Mouse (Mus musculus) hindbrain, embryonic 13.5 days (tissue): ENCODE data around the gene Cutc. TPM values are rescaled to one million over a fixed set of nuclear protein-coding genes. Genes with fewer than 3 reads are reported as not detected.

ENCODE experiments used
- ATAC-seq: fragments of 200-750 bp; cut with Nextera tagmentation; 2 replicates; pipeline ENCODE4 v1.8.0; 2017; ENCODE audit warnings: moderate TSS enrichment; ENCODE audit not compliant: low FRiP score
- H3K27ac ChIP-seq: fragments of 300-500 bp; sonication (generic); 2 replicates; pipeline ENCODE4 v1.5.1; 2015; ENCODE audit warnings: inconsistent platforms, mild to moderate bottlenecking, moderate library complexity
- H3K27me3 ChIP-seq: fragments of 300-500 bp; sonication (generic); 2 replicates; pipeline ENCODE4 v1.6.1; 2015; ENCODE audit warnings: mild to moderate bottlenecking, inconsistent platforms
- H3K36me3 ChIP-seq: fragments of 300-500 bp; sonication (generic); 2 replicates; pipeline ENCODE4 v1.6.1; 2015; ENCODE audit warnings: mild to moderate bottlenecking, inconsistent platforms
- H3K4me1 ChIP-seq: fragments of 300-500 bp; sonication (generic); replicated peaks from 2 replicates; pipeline ENCODE4 v1.6.1; 2015; ENCODE audit warnings: inconsistent platforms
- H3K4me2 ChIP-seq: fragments of 300-500 bp; sonication (generic); 2 replicates; pipeline ENCODE4 v1.6.1; 2015; ENCODE audit warnings: inconsistent platforms, mild to moderate bottlenecking, moderate library complexity
- H3K4me3 ChIP-seq: fragments of 300-500 bp; sonication (generic); 2 replicates; pipeline ENCODE4 v1.5.1; 2015; ENCODE audit warnings: mild to moderate bottlenecking, inconsistent platforms
- H3K9ac ChIP-seq: fragments of 300-500 bp; sonication (generic); 2 replicates; pipeline ENCODE4 v1.6.1; 2015; ENCODE audit warnings: mild to moderate bottlenecking, inconsistent platforms
- H3K9me3 ChIP-seq: fragments of 300-500 bp; sonication (generic); 2 replicates; pipeline ENCODE4 v1.6.1; 2016; ENCODE audit warnings: inconsistent platforms
- WGBS: fragments of 180-500 bp; shearing (Covaris S2); methylation state at CpG from one replicate; pipeline ENCODE4 v1.1.7; 2015; 5-methylcytosine and 5-hydroxymethylcytosine counted together
- polyA plus RNA-seq: library from polyadenylated mRNA; unstranded; fragments of >200 nt; fragmentation: Nextera tagmentation; extraction: Ambion mirVana; gene quantifications from 2 replicates; pipeline ENCODE4 v1.2.1, GENCODE M21; 2015

Cutc gene
- polyA plus RNA-seq, 1 experiment from 2014 or later: 8.0 TPM

DNA sequence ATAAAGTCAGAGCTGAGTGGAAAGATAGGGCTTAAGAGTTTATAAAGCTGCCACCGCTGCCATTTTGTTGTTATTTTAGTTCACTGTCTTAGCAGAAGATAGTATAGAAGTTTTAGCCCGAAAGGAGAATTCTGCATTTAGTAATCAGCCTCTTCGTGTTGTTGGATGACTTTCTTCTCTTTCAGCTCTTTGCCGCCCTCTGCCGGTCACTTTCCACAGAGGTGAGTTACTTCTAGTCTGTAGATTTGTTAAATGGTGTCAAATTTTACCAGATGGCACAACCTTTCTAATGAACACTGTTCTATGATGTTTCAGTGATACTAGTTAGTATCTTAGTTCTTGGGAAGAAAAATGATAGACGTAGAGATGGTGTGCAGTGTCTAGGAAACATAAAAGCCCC, 7.7 kb downstream of the Cutc start:
- H3K4me3 ChIP-seq: no peak overlapping the region
- H3K27ac ChIP-seq: no peak overlapping the region
- H3K9ac ChIP-seq: no peak overlapping the region
- no peaks in the 10 kb centered on the region for H3K27me3 ChIP-seq
- 21% methylated on average over 6 of the region's 6 CpGs for WGBS
- H3K9me3 ChIP-seq: no peaks in the 10 kb centered on the region
- H3K4me2 ChIP-seq: no peak overlapping the region
- H3K4me1 ChIP-seq: no peaks in the 10 kb centered on the region
- no peaks in the 10 kb centered on the region for H3K36me3 ChIP-seq
- ATAC-seq: no peak

DNA sequence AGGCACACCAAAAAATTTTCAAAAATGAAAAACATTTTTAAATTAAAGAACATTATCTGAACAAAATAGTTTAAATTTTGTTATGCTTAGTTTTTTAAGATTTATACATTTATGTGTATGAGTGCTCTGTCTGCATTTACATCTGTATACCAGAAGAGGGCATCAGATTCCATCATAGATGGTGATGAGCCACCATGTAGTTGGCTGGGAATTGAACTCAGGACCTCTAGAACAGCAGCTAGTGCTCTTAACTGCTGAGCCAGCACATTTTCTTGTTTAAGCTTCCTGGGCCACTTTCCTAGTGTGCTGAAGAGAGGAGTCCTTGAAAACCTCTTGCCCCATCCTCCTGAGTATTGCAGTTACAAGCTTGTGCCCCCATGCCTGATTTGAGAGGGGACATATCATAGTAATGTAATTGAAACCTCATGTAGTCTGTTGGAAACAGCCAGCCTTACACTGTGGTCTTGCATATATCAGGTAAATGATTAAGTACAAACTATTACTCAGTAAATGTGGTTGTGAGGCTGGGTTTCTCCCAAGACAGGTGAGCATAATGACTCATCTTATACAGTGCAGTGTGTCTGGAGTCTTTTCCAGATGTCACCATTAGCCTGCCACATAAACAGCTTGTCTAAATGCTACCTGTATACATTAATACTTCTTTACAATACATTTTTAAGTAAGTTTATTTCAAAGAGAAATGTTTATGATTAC, 8.9 kb downstream of the Cutc start:
- no peak overlapping the region for H3K4me3 ChIP-seq
- H3K27ac ChIP-seq: no peak overlapping the region
- no peak for ATAC-seq
- no peak overlapping the region for H3K4me2 ChIP-seq
- H3K36me3 ChIP-seq: no peaks in the 10 kb centered on the region
- H3K27me3 ChIP-seq: no peaks in the 10 kb centered on the region
- no peak overlapping the region for H3K9ac ChIP-seq
- H3K4me1 ChIP-seq: no peaks in the 10 kb centered on the region
- no peaks in the 10 kb centered on the region for H3K9me3 ChIP-seq

DNA sequence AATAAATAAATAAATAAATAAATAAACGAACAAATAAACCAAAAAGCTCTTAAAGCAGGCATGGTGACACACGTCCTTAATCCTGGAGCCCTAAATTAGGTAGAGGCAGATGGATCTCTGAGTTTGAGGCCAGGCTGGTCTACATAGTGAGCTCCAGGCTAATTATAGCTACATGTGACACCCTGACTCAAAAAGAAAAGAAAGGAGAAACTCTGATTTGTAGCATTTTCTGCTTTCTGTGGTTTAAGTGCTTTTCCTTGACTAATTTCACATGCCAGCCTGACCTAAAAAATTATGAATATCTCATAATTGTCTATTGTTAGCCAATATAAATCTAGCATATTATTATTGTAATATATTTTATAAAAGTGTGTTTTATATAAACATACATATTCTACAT, 9.6 kb downstream of the Cutc start:
- Histone ChIP-seq H3K4me3 (no peak overlapping the region), H3K4me2 (no peak overlapping the region), H3K9me3 (no peaks in the 10 kb centered on the region), H3K9ac (no peak overlapping the region), H3K27me3 (no peaks in the 10 kb centered on the region), H3K27ac (no peak overlapping the region), H3K36me3 (no peaks in the 10 kb centered on the region), H3K4me1 (no peaks in the 10 kb centered on the region)
- ATAC-seq: no peak
- 72% methylated on average over 2 of the region's 2 CpGs for WGBS

DNA sequence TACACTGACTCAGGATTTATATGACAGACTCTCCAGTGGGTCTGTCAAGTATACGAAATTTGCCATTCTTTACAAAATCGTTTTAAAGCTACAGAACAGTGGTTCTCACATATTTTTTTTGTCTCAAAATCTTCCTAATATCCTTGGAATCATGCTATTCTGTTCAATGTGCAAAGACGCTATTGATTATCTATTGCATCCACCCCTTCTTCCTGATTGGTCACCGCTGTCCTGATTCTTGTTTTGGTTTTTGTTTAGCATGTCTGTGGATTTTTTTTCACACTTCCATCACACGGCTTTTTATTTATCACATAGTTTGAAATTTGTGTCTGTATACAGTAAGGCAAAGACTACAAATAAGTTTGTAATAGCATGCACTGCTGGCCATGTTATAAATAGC, 13.7 kb downstream of the Cutc start:
- H3K4me1 ChIP-seq: no peaks in the 10 kb centered on the region
- no peak overlapping the region for H3K4me3 ChIP-seq
- H3K4me2 ChIP-seq: no peak overlapping the region
- WGBS: 92% methylated on average over 5 of the region's 5 CpGs
- ATAC-seq: no peak
- peaks cover 6% of the 10 kb centered on the region; the same call in 1 of the 2 replicates for H3K36me3 ChIP-seq
- H3K9ac ChIP-seq: no peak overlapping the region
- H3K27me3 ChIP-seq: no peaks in the 10 kb centered on the region
- no peak overlapping the region for H3K27ac ChIP-seq
- no peaks in the 10 kb centered on the region for H3K9me3 ChIP-seq

DNA sequence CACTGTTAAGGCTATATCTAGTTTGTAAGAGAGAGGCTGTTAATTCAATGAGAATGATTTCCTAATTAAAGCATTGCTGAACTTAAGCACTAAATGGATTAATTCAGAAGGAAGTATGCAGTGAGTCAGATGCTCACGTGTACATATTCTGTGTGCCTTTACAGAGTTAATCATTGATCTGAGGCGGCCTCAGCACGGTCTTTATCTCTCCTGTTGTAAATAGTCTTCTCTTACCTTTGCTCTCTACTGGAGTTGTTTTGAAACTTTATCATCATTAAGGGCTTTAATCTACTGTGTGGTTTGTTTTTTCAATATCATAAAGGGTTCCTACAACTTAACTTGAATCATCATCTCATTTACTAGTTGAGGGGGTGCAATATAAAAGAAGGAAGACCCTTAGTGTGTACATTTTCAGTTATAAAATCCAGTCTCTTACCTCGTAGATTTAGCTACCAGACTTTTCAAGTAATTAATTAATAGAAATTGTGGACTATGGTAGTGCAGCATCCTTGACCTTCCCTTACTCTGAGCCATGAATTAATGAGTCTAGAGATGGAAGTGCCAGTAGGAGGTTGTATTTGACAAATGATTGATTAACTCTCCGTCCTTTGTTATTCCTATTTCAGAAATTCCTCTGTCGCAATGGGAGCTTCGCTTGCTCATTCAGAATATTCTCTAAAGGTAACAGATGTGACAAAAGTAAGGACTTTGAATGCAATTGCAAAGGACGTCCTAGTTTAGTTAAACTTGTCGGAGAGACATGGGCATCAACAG, 14.9 kb downstream of the Cutc start:
- Histone ChIP-seq H3K27me3 (no peaks in the 10 kb centered on the region), H3K9ac (no peak overlapping the region), H3K4me2 (no peak overlapping the region), H3K4me3 (no peak overlapping the region), H3K4me1 (no peaks in the 10 kb centered on the region), H3K27ac (no peak overlapping the region), H3K36me3 (peaks cover 6% of the 10 kb centered on the region; the same call in 1 of the 2 replicates), H3K9me3 (no peaks in the 10 kb centered on the region)
- WGBS: 48% methylated on average over 9 of the region's 9 CpGs
- ATAC-seq: no peak

DNA sequence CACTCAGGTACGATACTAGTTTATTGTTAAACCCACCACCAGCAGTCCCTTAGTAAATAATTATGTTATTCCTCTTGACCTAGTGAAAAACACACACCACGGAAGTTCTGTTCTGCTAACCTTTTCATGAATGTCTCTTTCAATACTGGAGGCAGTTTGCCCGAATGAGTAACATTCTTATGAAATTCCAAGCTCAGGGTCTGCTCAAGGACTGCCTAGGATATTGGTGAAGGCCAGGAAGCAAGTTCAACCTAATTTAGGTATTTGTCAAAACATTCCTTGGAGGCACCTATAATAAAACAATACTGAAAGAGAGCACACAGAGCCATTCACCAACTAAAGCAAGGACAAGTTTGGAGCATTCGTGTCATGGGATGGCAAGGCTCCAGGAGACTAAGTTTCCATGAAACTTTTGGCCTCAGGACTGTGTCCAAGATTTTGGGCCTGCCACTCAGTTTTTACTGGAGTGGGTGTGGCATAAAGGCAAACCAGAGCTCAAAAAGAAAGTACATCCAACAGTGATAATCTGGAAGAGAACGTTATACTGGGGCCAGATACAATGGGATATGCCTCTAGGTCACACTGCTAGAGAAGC, 16.7 kb downstream of the Cutc start:
- Histone ChIP-seq H3K27ac (no peak overlapping the region), H3K9ac (no peak overlapping the region)
- WGBS: 89% methylated on average over 5 of the region's 5 CpGs

DNA sequence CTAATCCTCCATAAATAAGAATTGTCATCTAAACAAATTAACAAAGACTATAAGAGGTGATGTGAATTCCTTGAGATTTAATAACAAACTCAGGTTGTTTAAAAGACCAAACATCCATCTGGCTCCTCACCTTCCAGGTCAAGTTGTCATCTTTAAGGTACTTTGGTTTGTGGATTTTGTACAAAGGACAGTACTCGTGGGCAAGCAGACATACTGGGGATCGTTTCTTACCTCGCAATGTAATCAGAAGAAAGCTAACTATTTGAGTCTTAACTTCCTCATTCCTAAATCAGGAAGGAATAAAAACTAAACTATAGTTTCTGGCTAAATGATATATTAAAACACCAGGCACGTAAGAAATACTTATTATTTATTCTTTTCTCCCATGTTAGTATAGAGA, 17.8 kb downstream of the Cutc start:
- Histone ChIP-seq H3K9me3 (no peaks in the 10 kb centered on the region), H3K27ac (no peak overlapping the region), H3K36me3 (peaks cover 6% of the 10 kb centered on the region; the same call in 1 of the 2 replicates), H3K4me1 (no peaks in the 10 kb centered on the region), H3K9ac (no peak overlapping the region), H3K4me2 (no peak overlapping the region), H3K27me3 (no peaks in the 10 kb centered on the region), H3K4me3 (no peak overlapping the region)
- WGBS: 93% methylated on average over 4 of the region's 4 CpGs
- no peak for ATAC-seq

More for the DNA sequence above, 16.7 kb downstream of the Cutc start:
- Histone ChIP-seq H3K9me3 (no peaks in the 10 kb centered on the region), H3K36me3 (peaks cover 6% of the 10 kb centered on the region; the same call in 1 of the 2 replicates), H3K27me3 (no peaks in the 10 kb centered on the region), H3K4me3 (no peak overlapping the region), H3K4me1 (no peaks in the 10 kb centered on the region), H3K4me2 (no peak overlapping the region)
- no peak for ATAC-seq

DNA sequence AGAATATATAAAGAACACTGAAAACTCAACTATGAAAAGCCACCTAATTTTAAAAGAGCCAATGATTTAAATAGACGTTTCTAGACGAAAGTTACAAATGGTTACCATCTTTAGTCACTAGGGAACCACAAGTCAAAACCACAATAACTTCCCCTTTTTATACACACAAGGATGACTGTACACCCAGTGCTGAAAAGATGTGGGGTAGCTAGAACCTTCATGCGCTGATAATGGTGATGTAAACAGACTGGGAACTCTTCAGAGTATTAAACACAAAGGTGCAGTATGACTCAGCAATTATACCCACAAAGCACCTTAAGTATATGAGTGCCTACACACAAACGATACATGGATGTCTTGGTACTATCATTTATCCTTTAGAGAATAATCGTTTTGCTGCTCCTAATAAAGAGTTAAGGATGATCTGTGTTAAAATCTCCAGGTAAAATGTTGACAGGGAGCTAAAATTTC, 18.7 kb downstream of the Cutc start:
- Histone ChIP-seq H3K4me3 (no peak overlapping the region), H3K36me3 (peaks cover 6% of the 10 kb centered on the region; the same call in 1 of the 2 replicates), H3K27me3 (no peaks in the 10 kb centered on the region), H3K9me3 (no peaks in the 10 kb centered on the region), H3K27ac (no peak overlapping the region), H3K9ac (no peak overlapping the region), H3K4me1 (no peaks in the 10 kb centered on the region), H3K4me2 (no peak overlapping the region)
- ATAC-seq: no peak
- WGBS: 92% methylated on average over 5 of the region's 5 CpGs

DNA sequence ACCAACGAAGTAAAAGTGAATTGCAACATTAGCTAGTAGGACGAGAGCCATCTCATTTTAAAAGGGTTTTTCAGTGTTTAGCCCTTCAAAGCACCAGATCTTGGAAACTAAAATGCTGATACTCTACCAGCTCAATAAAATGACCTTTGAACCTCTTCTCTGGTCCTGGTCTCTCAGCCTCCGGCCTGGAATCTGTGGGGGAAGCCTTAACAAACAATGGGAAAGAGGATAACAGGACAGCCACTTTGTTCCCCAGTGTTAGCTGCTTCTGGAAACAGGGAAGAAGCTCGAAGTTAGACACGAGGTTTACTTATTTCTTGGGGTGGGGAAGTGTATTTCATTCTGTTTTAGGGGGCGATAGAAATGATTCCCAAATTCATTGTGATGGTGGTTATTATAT, 19.5 kb downstream of the Cutc start:
- H3K9ac ChIP-seq: no peak overlapping the region
- H3K4me2 ChIP-seq: no peak overlapping the region
- H3K4me3 ChIP-seq: no peak overlapping the region
- no peaks in the 10 kb centered on the region for H3K27me3 ChIP-seq
- H3K4me1 ChIP-seq: no peaks in the 10 kb centered on the region
- ATAC-seq: no peak
- WGBS: 52% methylated on average over 6 of the region's 6 CpGs
- H3K36me3 ChIP-seq: peaks cover 6% of the 10 kb centered on the region; the same call in 1 of the 2 replicates
- H3K27ac ChIP-seq: no peak overlapping the region
- no peaks in the 10 kb centered on the region for H3K9me3 ChIP-seq

DNA sequence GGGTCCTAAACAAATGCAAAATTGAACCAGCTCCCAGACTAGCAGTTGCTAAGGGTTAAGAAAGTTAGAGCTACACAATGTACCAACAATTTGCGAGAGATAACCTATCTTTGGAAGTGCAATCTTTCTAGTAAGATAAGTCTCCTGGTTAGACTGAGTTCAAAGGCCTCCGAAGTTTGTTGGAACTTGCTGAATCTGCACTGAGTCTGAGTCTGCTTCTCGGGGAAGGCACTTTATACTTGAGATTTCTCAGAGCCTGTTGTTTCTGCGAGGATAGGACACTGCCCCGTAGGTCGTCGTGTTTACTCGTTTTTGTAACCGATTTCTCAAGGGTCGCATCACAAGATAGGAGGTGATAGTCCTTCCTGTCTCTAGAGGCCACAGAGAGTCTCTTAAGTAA, 22.6 kb downstream of the Cutc start:
- Histone ChIP-seq H3K4me3 (no peak overlapping the region), H3K4me1 (no peaks in the 10 kb centered on the region), H3K27ac (no peak overlapping the region), H3K9ac (no peak overlapping the region), H3K36me3 (no peaks in the 10 kb centered on the region), H3K4me2 (no peak overlapping the region), H3K27me3 (no peaks in the 10 kb centered on the region), H3K9me3 (no peaks in the 10 kb centered on the region)
- ATAC-seq: no peak
- WGBS: 72% methylated on average over 10 of the region's 10 CpGs

DNA sequence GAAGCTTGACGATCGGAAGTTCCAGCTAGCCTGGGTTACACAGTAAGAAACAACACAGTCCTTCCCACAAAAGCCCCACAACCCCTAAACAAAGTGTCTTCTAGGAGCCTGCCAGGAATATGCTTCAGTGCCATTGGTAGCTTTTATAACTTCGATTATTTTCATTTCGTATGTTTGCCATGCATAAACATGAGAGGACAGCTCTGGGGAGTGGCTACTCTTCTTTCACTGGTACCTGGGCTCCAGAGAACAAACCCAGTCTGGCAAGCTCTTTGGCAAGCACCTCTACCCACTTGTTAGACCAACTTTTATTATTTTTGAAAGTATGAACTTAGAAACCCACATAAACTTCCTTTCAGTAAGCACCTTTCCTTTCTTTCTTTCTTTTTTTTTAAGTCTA, 23.8 kb downstream of the Cutc start:
- no peak for ATAC-seq
- Histone ChIP-seq H3K4me1 (no peaks in the 10 kb centered on the region), H3K9ac (no peak overlapping the region), H3K4me3 (no peak overlapping the region), H3K36me3 (no peaks in the 10 kb centered on the region), H3K27ac (no peak overlapping the region), H3K9me3 (no peaks in the 10 kb centered on the region), H3K27me3 (no peaks in the 10 kb centered on the region), H3K4me2 (no peak overlapping the region)
- WGBS: 81% methylated on average over 4 of the region's 4 CpGs

DNA sequence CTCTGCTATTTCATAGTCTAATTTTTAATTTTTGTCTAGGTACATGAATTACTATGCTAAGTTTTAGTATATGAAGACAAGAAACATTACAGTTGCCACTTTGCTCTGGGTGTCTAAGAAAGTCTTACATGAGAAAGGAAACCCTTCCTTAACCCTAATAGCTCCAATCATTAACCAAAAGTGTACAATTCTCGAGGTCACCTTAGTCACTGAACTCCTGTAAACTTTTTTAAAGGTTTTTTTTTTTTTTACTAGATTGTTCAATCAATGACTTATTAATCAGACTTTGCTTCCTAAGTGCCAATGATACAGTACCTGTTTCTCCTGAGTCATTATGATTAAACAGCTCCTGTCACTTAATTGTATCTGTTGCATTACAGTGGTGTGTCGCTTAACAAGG, 24.5 kb downstream of the Cutc start:
- Histone ChIP-seq H3K4me1 (no peaks in the 10 kb centered on the region), H3K27me3 (no peaks in the 10 kb centered on the region), H3K9ac (no peak overlapping the region), H3K9me3 (no peaks in the 10 kb centered on the region), H3K4me2 (no peak overlapping the region), H3K27ac (no peak overlapping the region), H3K36me3 (no peaks in the 10 kb centered on the region), H3K4me3 (no peak overlapping the region)
- ATAC-seq: no peak
- WGBS: 84% methylated on average over 2 of the region's 2 CpGs
